Mouse (Mus musculus) urinary bladder, postnatal 0 days (tissue): Measurements from ENCODE around the gene Mocs3. TPM values are rescaled to one million over a fixed set of nuclear protein-coding genes. Genes with fewer than 3 reads are reported as not detected.

Source experiments
- polyA plus RNA-seq: library from polyadenylated mRNA; unstranded; fragments of >200 nt; fragmentation: Nextera tagmentation; extraction: Ambion mirVana; gene quantifications from 2 replicates; pipeline ENCODE4 v1.2.1, GENCODE M21; 2015

Mocs3 gene
- polyA plus RNA-seq, result 5.3 and 5.7 TPM in 2 replicates

GRCm38 (mm10) chr2:168230026-168230728, at the start of gene Mocs3, which contains the start of the genes Gm20716 and Dpm1:
TSS of gene Mocs3 (plus strand) at chr2:168230622.
TSS of gene Gm20716 (minus strand) at chr2:168230364.
TSS of gene Dpm1 (minus strand) at chr2:168230591.

GRCm38 (mm10) chr2:168206725-168207644, 23.4 kb upstream of the Mocs3 start, which contains the start of gene Adnp:
TSS of gene Adnp (minus strand) at chr2:168207112.

GRCm38 (mm10) chr2:168281582-168281981, 51.2 kb downstream of the Mocs3 start, which contains the start of gene Kcng1:
TSS of gene Kcng1 (minus strand) at chr2:168281736.

Other genes starting within 250 kb of the Mocs3 start
- gene Ripor3, start 220.0 kb upstream of the Mocs3 start, polyA plus RNA-seq, result 3.2 and 3.5 TPM in 2 replicates
- 8.6 and 9.8 TPM in 2 replicates for gene Pard6b, start 149.6 kb upstream of the Mocs3 start, polyA plus RNA-seq
- 3.1 and 3.7 TPM in 2 replicates for gene Adnp, start 23.5 kb upstream of the Mocs3 start, polyA plus RNA-seq
- gene Gm20716, start 258 bp upstream of the Mocs3 start, polyA plus RNA-seq, result 8.2 and 8.3 TPM in 2 replicates
- gene Dpm1, start within 50 bp of the Mocs3 start, polyA plus RNA-seq, result 110 and 129 TPM in 2 replicates
- gene Kcng1, start 51.1 kb downstream of the Mocs3 start, polyA plus RNA-seq, result 14.3 and 21.7 TPM in 2 replicates